Mouse (Mus musculus) megakaryocyte, embryonic 14.5 days (primary cell): ENCODE measurements at regions not wholly inside any gene's neighbourhood (a gene's known extent, or its start where the extent isn't known, plus 50 kb on each side); places are given as distances from the start of the nearest gene placed in this dataset.

Experiments used
- H3K27me3 ChIP-seq: replicated peaks from 2 replicates; pipeline ENCODE3; 2012; ENCODE audit warnings: inconsistent platforms
- H3K36me3 ChIP-seq: replicated peaks from 2 replicates; pipeline ENCODE3; 2012; ENCODE audit warnings: low read length, inconsistent platforms, mixed read lengths
- H3K4me1 ChIP-seq: 2 replicates; pipeline ENCODE4 v1.6.1; 2012; ENCODE audit warnings: inconsistent platforms
- H3K4me3 ChIP-seq: replicated peaks from 2 replicates; pipeline ENCODE3; 2012; ENCODE audit warnings: moderate library complexity, mild to moderate bottlenecking, inconsistent platforms
- H3K9me3 ChIP-seq: 2 replicates; pipeline ENCODE4 v1.6.1; 2012; ENCODE audit warnings: inconsistent platforms
- FLI1 ChIP-seq: IDR thresholded peaks from 2 replicates; pipeline ENCODE4 v1.6.1; 2012; ENCODE audit warnings: low read length, inconsistent platforms, mixed read lengths
- GATA1 ChIP-seq: IDR thresholded peaks from 3 replicates; pipeline ENCODE4 v1.6.1; 2012; ENCODE audit warnings: mixed read lengths, low read length, inconsistent platforms, borderline replicate concordance

GRCm38 (mm10) chr8:112130196-112130595 is 115.4 kb upstream of the Gm6793 start:
- H3K4me3 ChIP-seq = no peak overlapping the region
- no peak for TF ChIP-seq GATA1
- TF ChIP-seq FLI1 = no peak
- no peaks in the 10 kb centered on the region for H3K27me3 ChIP-seq
- no peaks in the 10 kb centered on the region for H3K4me1 ChIP-seq
- H3K36me3 ChIP-seq = no peaks in the 10 kb centered on the region
- H3K9me3 ChIP-seq = peaks cover 54% of the 10 kb centered on the region

- no peak for TF ChIP-seq GATA1
- no peak for TF ChIP-seq FLI1
- Histone ChIP-seq H3K36me3 (no peaks in the 10 kb centered on the region), H3K4me1 (no peaks in the 10 kb centered on the region), H3K27me3 (no peaks in the 10 kb centered on the region), H3K9me3 (peaks cover 58% of the 10 kb centered on the region), H3K4me3 (no peak overlapping the region)
Observed at GRCm38 (mm10) chr8:112128833-112129518, 114.1 kb upstream of the Gm6793 start.

- TF ChIP-seq FLI1 (no peak), GATA1 (no peak)
- no peaks in the 10 kb centered on the region for H3K27me3 ChIP-seq
- no peak overlapping the region for H3K4me3 ChIP-seq
- H3K4me1 ChIP-seq = no peaks in the 10 kb centered on the region
- peaks cover 22% of the 10 kb centered on the region for H3K9me3 ChIP-seq
- H3K36me3 ChIP-seq = no peaks in the 10 kb centered on the region
Observed at GRCm38 (mm10) chr8:112111950-112112349, 97.1 kb upstream of the Gm6793 start.

GRCm38 (mm10) chr8:112097883-112098635 is 83.2 kb upstream of the Gm6793 start:
- Histone ChIP-seq H3K27me3 (no peaks in the 10 kb centered on the region), H3K36me3 (no peaks in the 10 kb centered on the region), H3K4me1 (no peaks in the 10 kb centered on the region), H3K4me3 (no peak overlapping the region), H3K9me3 (peaks cover 32% of the 10 kb centered on the region)
- TF ChIP-seq FLI1 (no peak), GATA1 (no peak)

- Histone ChIP-seq H3K27me3 (no peaks in the 10 kb centered on the region), H3K4me1 (no peaks in the 10 kb centered on the region), H3K36me3 (no peaks in the 10 kb centered on the region), H3K9me3 (peaks cover 34% of the 10 kb centered on the region), H3K4me3 (no peak overlapping the region)
- TF ChIP-seq GATA1 (no peak), FLI1 (no peak)
Observed at GRCm38 (mm10) chr8:112094881-112095280, 80.0 kb upstream of the Gm6793 start.

GRCm38 (mm10) chr8:112093554-112093953 is 78.7 kb upstream of the Gm6793 start:
- H3K9me3 ChIP-seq = peaks cover 33% of the 10 kb centered on the region
- TF ChIP-seq FLI1 (no peak), GATA1 (no peak)
- H3K4me1 ChIP-seq = no peaks in the 10 kb centered on the region
- H3K27me3 ChIP-seq = no peaks in the 10 kb centered on the region
- no peaks in the 10 kb centered on the region for H3K36me3 ChIP-seq
- no peak overlapping the region for H3K4me3 ChIP-seq

GRCm38 (mm10) chr8:112092831-112093230 is 78.0 kb upstream of the Gm6793 start:
- H3K27me3 ChIP-seq = no peaks in the 10 kb centered on the region
- TF ChIP-seq GATA1 (no peak), FLI1 (no peak)
- H3K4me1 ChIP-seq = no peaks in the 10 kb centered on the region
- no peak overlapping the region for H3K4me3 ChIP-seq
- peaks cover 28% of the 10 kb centered on the region for H3K9me3 ChIP-seq
- H3K36me3 ChIP-seq = no peaks in the 10 kb centered on the region

- Histone ChIP-seq H3K4me1 (no peaks in the 10 kb centered on the region), H3K9me3 (no peaks in the 10 kb centered on the region), H3K27me3 (no peaks in the 10 kb centered on the region), H3K4me3 (no peak overlapping the region), H3K36me3 (no peaks in the 10 kb centered on the region)
- TF ChIP-seq FLI1 (no peak), GATA1 (no peak)
Observed at GRCm38 (mm10) chr8:112078621-112079020, 63.8 kb upstream of the Gm6793 start.

GRCm38 (mm10) chr8:112072205-112072604 is 57.4 kb upstream of the Gm6793 start:
- H3K4me3 ChIP-seq = no peak overlapping the region
- H3K27me3 ChIP-seq = no peaks in the 10 kb centered on the region
- no peaks in the 10 kb centered on the region for H3K36me3 ChIP-seq
- TF ChIP-seq GATA1 = no peak
- TF ChIP-seq FLI1 = no peak
- H3K9me3 ChIP-seq = no peaks in the 10 kb centered on the region
- H3K4me1 ChIP-seq = no peaks in the 10 kb centered on the region

GRCm38 (mm10) chr8:112070251-112070650 is 55.4 kb upstream of the Gm6793 start:
- TF ChIP-seq FLI1 (no peak), GATA1 (no peak)
- Histone ChIP-seq H3K4me3 (no peak overlapping the region), H3K27me3 (no peaks in the 10 kb centered on the region), H3K9me3 (no peaks in the 10 kb centered on the region), H3K36me3 (no peaks in the 10 kb centered on the region), H3K4me1 (no peaks in the 10 kb centered on the region)
